Comparison of ENCODE assay signal across 33 mouse cellular contexts in genomic region chr14:56379336-56379735, GRCm38 (mm10). TPM values are rescaled to one million over a fixed set of nuclear protein-coding genes. Genes with fewer than 3 reads are reported as not detected.
A peak's percentile ranks its signal among the peaks of the same experiment; 100 is the strongest.
DNase-seq lines count a peak whose midpoint lies in the region; ATAC-seq and TF ChIP-seq lines count a peak whose summit lies in the region.
"Had no signal": no experiment of that assay in that cellular context is flagged by ENCODE, and none has a peak within 500 bp of the region (broad histone marks: within the 10 kb centered on the region; RNA-seq: fewer than 3 reads in every experiment).

No protein-coding gene starts in this region.

- no peak for TF ChIP-seq POLR2A in kidney, adult 2 months (IDR thresholded peaks at IDR 0.05; ENCODE audit: low read depth, low read length)
- TF ChIP-seq POLR2A in lung, adult 2 months (IDR thresholded peaks at IDR 0.05; ENCODE audit: borderline replicate concordance, extremely low read depth, low read depth, low read length) = no peak

- H3K27me3 ChIP-seq in kidney, adult 2 months (replicated peaks; ENCODE audit: control insufficient read depth, insufficient read depth, low read length) = no peaks in the 10 kb centered on the region
- no peaks in the 10 kb centered on the region for H3K27me3 ChIP-seq in lung, embryonic 15.5 days
- H3K27me3 ChIP-seq: embryonic facial prominence, embryonic 12.5 days; heart, embryonic 13.5 days; midbrain, embryonic 12.5 days; neural tube, embryonic 13.5 days had no signal

- 34% methylated on average over 9 of the region's 9 CpGs for WGBS in kidney, adult 2 months
- 38% methylated on average over 9 of the region's 9 CpGs for WGBS in lung, embryonic 15.5 days
- 55% methylated on average over 9 of the region's 9 CpGs for WGBS in lung, adult 2 months

- intact Hi-C loops in left cerebral cortex, postnatal 14 days (cut with DNase I) = loop anchor here (5.0 to 10.0 kb wide), 2 partner anchors 295 to 413 kb away; no protein-coding TSS in a partner anchor

- no peaks in the 10 kb centered on the region for H3K9me3 ChIP-seq in lung, embryonic 15.5 days
- H3K9me3 ChIP-seq: embryonic facial prominence, embryonic 12.5 days; G1E; heart, embryonic 13.5 days; liver, embryonic 12.5 days; megakaryocyte, embryonic 14.5 days; midbrain, embryonic 12.5 days; neural tube, embryonic 13.5 days had no signal

- TF ChIP-seq CTCF in kidney, adult 2 months (conservative IDR thresholded peaks at IDR 0.05; ENCODE audit: insufficient read depth, insufficient read length, low read depth, low read length) = no peak
- TF ChIP-seq CTCF in lung, adult 2 months (IDR thresholded peaks at IDR 0.05; ENCODE audit: insufficient read depth, low read length) = no peak

- H3K4me2 ChIP-seq in lung, embryonic 15.5 days = peak overlapping the region; percentile 16; the same call in 1 of the 2 replicates
- H3K4me2 ChIP-seq: embryonic facial prominence, embryonic 12.5 days; heart, embryonic 13.5 days; hindbrain, embryonic 14.5 days; liver, embryonic 12.5 days; midbrain, embryonic 12.5 days; neural tube, embryonic 13.5 days had no signal

- ATAC-seq in lung, embryonic 15.5 days (ENCODE audit: borderline replicate concordance, extremely low read depth, low FRiP score, low TSS enrichment) = no peak
- ATAC-seq: forebrain, embryonic 16.5 days; intestine, postnatal 0 days; liver, embryonic 12.5 days; liver, postnatal 0 days had no signal

- no peaks in the 10 kb centered on the region for H3K4me1 ChIP-seq in kidney, adult 2 months (ENCODE audit: control insufficient read depth, insufficient read depth, low read length)
- peaks cover 16% of the 10 kb centered on the region for H3K4me1 ChIP-seq in lung, embryonic 15.5 days
- H3K4me1 ChIP-seq in lung, adult 2 months (ENCODE audit: control insufficient read depth, insufficient read depth, low read length) = no peaks in the 10 kb centered on the region
- H3K4me1 ChIP-seq: embryonic facial prominence, embryonic 12.5 days; liver, embryonic 12.5 days; midbrain, embryonic 12.5 days; neural tube, embryonic 13.5 days had no signal

- no peak overlapping the region for H3K9ac ChIP-seq in lung, embryonic 15.5 days
- H3K9ac ChIP-seq: embryonic facial prominence, embryonic 12.5 days; heart, embryonic 13.5 days; hindbrain, embryonic 14.5 days; liver, embryonic 12.5 days; liver, postnatal 0 days; midbrain, embryonic 12.5 days; neural tube, embryonic 13.5 days had no signal

- no peak overlapping the region for H3K4me3 ChIP-seq in kidney, adult 2 months (ENCODE audit: insufficient read depth, low read depth, low read length)
- H3K4me3 ChIP-seq in lung, embryonic 15.5 days = no peak overlapping the region
- H3K4me3 ChIP-seq in lung, adult 2 months (replicated peaks; ENCODE audit: extremely low read depth, low read depth, low read length) = no peak overlapping the region
- H3K4me3 ChIP-seq: embryonic facial prominence, embryonic 12.5 days; gastrocnemius, adult 2 months; heart, embryonic 13.5 days; liver, embryonic 12.5 days; megakaryocyte, embryonic 14.5 days; midbrain, embryonic 12.5 days; neural tube, embryonic 13.5 days had no signal

- peak; percentile 37 for DNase-seq in kidney, adult 2 months
- DNase-seq in kidney, postnatal 10 days = no peak
- DNase-seq in lung, adult 2 months = no peak
- peak; percentile 27 for DNase-seq in kidney, postnatal 14 days
- DNase-seq in left cerebral cortex, postnatal 14 days (ENCODE audit: low spot score in 2 of 2) = no peak
- DNase-seq in left cerebral cortex, adult 18-20 months (ENCODE audit: low spot score in 2 of 2) = no peak
- DNase-seq: adrenal gland, postnatal 14 days; cerebellum, adult 11-12 months; cerebellum, adult 9-11 months; embryo, embryonic 11 days; gastrocnemius, adult 2 months; gastrocnemius, postnatal 36 days; heart, postnatal 10 days; left cerebral cortex, postnatal 4 days; liver, postnatal 0 days; right cerebral cortex, postnatal 4 days; thymus, adult 18-20 months; thymus, postnatal 25 days had no signal

- no peaks in the 10 kb centered on the region for H3K36me3 ChIP-seq in kidney, adult 2 months (ENCODE audit: control insufficient read depth, insufficient read depth, low read length)
- no peaks in the 10 kb centered on the region for H3K36me3 ChIP-seq in lung, embryonic 15.5 days
- H3K36me3 ChIP-seq: embryonic facial prominence, embryonic 12.5 days; G1E; heart, embryonic 13.5 days; liver, embryonic 12.5 days; midbrain, embryonic 12.5 days; neural tube, embryonic 13.5 days had no signal

- no peak overlapping the region for H3K27ac ChIP-seq in kidney, adult 2 months (ENCODE audit: insufficient read depth, low read depth, low read length)
- H3K27ac ChIP-seq in lung, embryonic 15.5 days = no peak overlapping the region
- H3K27ac ChIP-seq: embryonic facial prominence, embryonic 12.5 days; gastrocnemius, adult 2 months; heart, embryonic 13.5 days; hindbrain, embryonic 14.5 days; liver, embryonic 12.5 days; midbrain, embryonic 12.5 days; neural tube, embryonic 13.5 days; stomach, postnatal 0 days had no signal

RNA-seq across cellular contexts. Expression of gene Atp12a, which starts 14.5 kb away (rescaled TPM):
- 0.22 and 0.25 TPM in 2 replicates for polyA plus RNA-seq in kidney, adult 2 months (2012; rRNA removed)
- polyA plus RNA-seq in lung, embryonic 15.5 days (2015; fragmentation: Nextera tagmentation; extraction: Ambion mirVana) = 1.5 and 1.9 TPM in 2 replicates
- polyA plus RNA-seq in lung, adult 2 months (2012; rRNA removed) = 0.04 and 0.22 TPM in 2 replicates
- under 1 TPM; 0.19 to 0.24 TPM for total RNA-seq in left cerebral cortex, postnatal 14 days (2021)
- not detected for total RNA-seq in left cerebral cortex, adult 18-20 months (2021)
- total RNA-seq: gastrocnemius, adult 2 months; gastrocnemius, postnatal 36 days; heart, adult 8-10 months; heart, postnatal 10 days; hematopoietic stem cell, adult 5-6 weeks had no signal
- polyA plus RNA-seq: G1E; liver, embryonic 12.5 days; liver, postnatal 0 days; spleen, adult 2 months had no signal

RNA-seq across cellular contexts. Expression of gene Rnf17, which starts 23.0 kb away (rescaled TPM):
- 0.05 TPM in 1 of 2 replicates, not detected in the other for polyA plus RNA-seq in kidney, adult 2 months (2012; rRNA removed)
- polyA plus RNA-seq in lung, embryonic 15.5 days (2015; fragmentation: Nextera tagmentation; extraction: Ambion mirVana) = 1.1 and 1.9 TPM in 2 replicates
- not detected in 2 replicates for polyA plus RNA-seq in lung, adult 2 months (2012; rRNA removed)
- total RNA-seq in left cerebral cortex, postnatal 14 days (2021) = 1 to 10 TPM in 1 of 2 experiments, under 1 TPM in 1; 0.47 to 1.0 TPM
- under 1 TPM; 0.59 to 0.79 TPM for total RNA-seq in left cerebral cortex, adult 18-20 months (2021)
- total RNA-seq: gastrocnemius, postnatal 36 days had no signal
- polyA plus RNA-seq: G1E had no signal

Comparison
In these comparisons a context has a peak if more than half of its experiments do, and no peak if none do; other contexts are left out.
1. DNase-seq: peak in kidney, adult 2 months (single experiment) and kidney, postnatal 14 days (single experiment); none in kidney, postnatal 10 days (single experiment), lung, adult 2 months (single experiment), left cerebral cortex, postnatal 14 days (0 of 2) and left cerebral cortex, adult 18-20 months (0 of 2).